Mouse (Mus musculus) lung, embryonic 14.5 days (tissue): ENCODE results near the gene Dio1. TPM values are rescaled to one million over a fixed set of nuclear protein-coding genes. Genes with fewer than 3 reads are reported as not detected.

Source experiments
- ATAC-seq: fragments of 200-750 bp; cut with Nextera tagmentation; 2 replicates; pipeline ENCODE4 v1.8.0; 2017; ENCODE audit warnings: mild to moderate bottlenecking, moderate TSS enrichment, moderate library complexity; ENCODE audit not compliant: insufficient read depth
- DNase-seq: peaks from one replicate; pipeline ENCODE4 v3.0.0-alpha.2; 2015
- H3K27ac ChIP-seq: fragments of 300-500 bp; sonication (generic); 2 replicates; pipeline ENCODE4 v1.5.1; 2014; ENCODE audit warnings: low read depth, mild to moderate bottlenecking, moderate library complexity
- H3K27me3 ChIP-seq: fragments of 300-500 bp; sonication (generic); 2 replicates; pipeline ENCODE4 v1.6.1; 2014; ENCODE audit warnings: low read length, control low read depth; ENCODE audit not compliant: insufficient read depth
- H3K36me3 ChIP-seq: fragments of 300-500 bp; sonication (generic); 2 replicates; pipeline ENCODE4 v1.6.1; 2014; ENCODE audit warnings: control low read depth; ENCODE audit not compliant: insufficient read depth
- H3K4me1 ChIP-seq: fragments of 300-500 bp; sonication (generic); 2 replicates; pipeline ENCODE4 v1.6.1; 2014; ENCODE audit warnings: antibody characterized with exemption, control low read depth; ENCODE audit not compliant: insufficient read depth
- H3K4me2 ChIP-seq: fragments of 300-500 bp; sonication (generic); 2 replicates; pipeline ENCODE4 v1.6.1; 2014; ENCODE audit warnings: mild to moderate bottlenecking
- H3K4me3 ChIP-seq: fragments of 300-500 bp; sonication (generic); 2 replicates; pipeline ENCODE4 v1.5.1; 2014; ENCODE audit warnings: low read depth, low read length
- H3K9ac ChIP-seq: fragments of 300-500 bp; sonication (generic); 2 replicates; pipeline ENCODE4 v1.6.1; 2014
- H3K9me3 ChIP-seq: fragments of 300-500 bp; sonication (generic); 2 replicates; pipeline ENCODE4 v1.6.1; 2016; ENCODE audit warnings: low read depth, low read length, control low read depth
- CTCF ChIP-seq: IDR thresholded peaks from 2 replicates; pipeline ENCODE4 v1.5.1; 2016; ENCODE audit warnings: antibody characterized with exemption, low read depth
- WGBS: fragments of 180-500 bp; shearing (Covaris S2); extraction: QIAGEN DNeasy Blood & Tissue Kit; methylation state at CpG from one replicate; pipeline ENCODE4 v1.1.7; 2014; 5-methylcytosine and 5-hydroxymethylcytosine counted together
- polyA plus RNA-seq: library from polyadenylated mRNA; unstranded; fragments of >200 nt; fragmentation: Nextera tagmentation; extraction: Ambion mirVana; gene quantifications from 2 replicates; pipeline ENCODE4 v1.2.1, GENCODE M21; 2014

Gene Dio1
- polyA plus RNA-seq, 1 experiment from 2014 or later: not detected

DNA sequence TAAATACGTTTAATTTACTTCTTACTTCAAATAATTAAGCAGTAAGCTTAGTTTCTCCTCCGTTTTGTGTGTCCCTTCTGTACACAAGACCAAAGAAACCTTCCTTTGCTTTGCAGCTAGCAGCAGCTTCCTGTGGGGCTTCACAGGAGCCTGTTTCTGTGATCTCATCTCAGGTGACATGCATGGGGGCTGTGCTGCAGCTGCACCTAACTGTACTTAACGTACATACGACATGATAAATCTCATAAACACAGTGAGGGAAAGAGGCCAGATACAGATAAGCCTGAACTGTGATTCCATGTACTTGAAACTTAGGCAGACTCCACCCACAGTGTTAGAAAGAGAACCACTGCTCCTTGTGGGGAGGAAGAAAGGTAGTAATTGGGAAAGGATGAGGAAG lies 47.0 kb downstream of the Dio1 start:
- H3K4me2 ChIP-seq: no peak overlapping the region
- no peaks in the 10 kb centered on the region for H3K27me3 ChIP-seq
- no peaks in the 10 kb centered on the region for H3K9me3 ChIP-seq
- 42% methylated on average over 4 of the region's 4 CpGs for WGBS
- no peak overlapping the region for H3K9ac ChIP-seq
- H3K4me3 ChIP-seq: no peak overlapping the region
- DNase-seq (no peak), ATAC-seq (no peak)
- no peaks in the 10 kb centered on the region for H3K4me1 ChIP-seq
- no peaks in the 10 kb centered on the region for H3K36me3 ChIP-seq
- no peak for TF ChIP-seq CTCF
- H3K27ac ChIP-seq: no peak overlapping the region

DNA sequence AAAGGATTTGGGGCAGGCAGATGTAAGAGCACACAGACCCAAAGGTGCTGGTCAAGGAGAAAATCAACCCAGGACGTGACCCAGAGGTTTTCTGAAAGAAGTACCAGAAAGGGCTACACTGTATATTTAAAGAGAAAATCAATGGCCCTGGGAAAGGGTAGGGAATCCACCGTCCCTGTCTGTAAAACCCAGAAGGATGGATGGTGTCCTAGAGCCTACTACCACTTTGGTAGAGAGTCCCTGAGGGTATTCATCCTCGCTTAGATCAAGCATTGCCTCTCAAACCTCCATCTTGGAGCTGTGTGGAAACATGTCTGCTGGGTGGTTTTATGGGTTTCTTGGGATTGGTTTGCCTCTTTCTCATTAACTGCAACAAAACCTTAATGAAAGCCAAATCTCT lies 52.6 kb downstream of the Dio1 start:
- H3K4me2 ChIP-seq: peak overlapping the region; percentile 72
- no peaks in the 10 kb centered on the region for H3K36me3 ChIP-seq
- peak overlapping the region; percentile 79 for H3K9ac ChIP-seq
- H3K27ac ChIP-seq: peak overlapping the region; percentile 75
- H3K9me3 ChIP-seq: no peaks in the 10 kb centered on the region
- 18% methylated on average over 3 of the region's 3 CpGs for WGBS
- H3K27me3 ChIP-seq: no peaks in the 10 kb centered on the region
- H3K4me3 ChIP-seq: peak overlapping the region; percentile 85
- no peaks in the 10 kb centered on the region; the same call in none of the 2 replicates for H3K4me1 ChIP-seq
- no peak for TF ChIP-seq CTCF
- DNase-seq (no peak), ATAC-seq (no peak)

DNA sequence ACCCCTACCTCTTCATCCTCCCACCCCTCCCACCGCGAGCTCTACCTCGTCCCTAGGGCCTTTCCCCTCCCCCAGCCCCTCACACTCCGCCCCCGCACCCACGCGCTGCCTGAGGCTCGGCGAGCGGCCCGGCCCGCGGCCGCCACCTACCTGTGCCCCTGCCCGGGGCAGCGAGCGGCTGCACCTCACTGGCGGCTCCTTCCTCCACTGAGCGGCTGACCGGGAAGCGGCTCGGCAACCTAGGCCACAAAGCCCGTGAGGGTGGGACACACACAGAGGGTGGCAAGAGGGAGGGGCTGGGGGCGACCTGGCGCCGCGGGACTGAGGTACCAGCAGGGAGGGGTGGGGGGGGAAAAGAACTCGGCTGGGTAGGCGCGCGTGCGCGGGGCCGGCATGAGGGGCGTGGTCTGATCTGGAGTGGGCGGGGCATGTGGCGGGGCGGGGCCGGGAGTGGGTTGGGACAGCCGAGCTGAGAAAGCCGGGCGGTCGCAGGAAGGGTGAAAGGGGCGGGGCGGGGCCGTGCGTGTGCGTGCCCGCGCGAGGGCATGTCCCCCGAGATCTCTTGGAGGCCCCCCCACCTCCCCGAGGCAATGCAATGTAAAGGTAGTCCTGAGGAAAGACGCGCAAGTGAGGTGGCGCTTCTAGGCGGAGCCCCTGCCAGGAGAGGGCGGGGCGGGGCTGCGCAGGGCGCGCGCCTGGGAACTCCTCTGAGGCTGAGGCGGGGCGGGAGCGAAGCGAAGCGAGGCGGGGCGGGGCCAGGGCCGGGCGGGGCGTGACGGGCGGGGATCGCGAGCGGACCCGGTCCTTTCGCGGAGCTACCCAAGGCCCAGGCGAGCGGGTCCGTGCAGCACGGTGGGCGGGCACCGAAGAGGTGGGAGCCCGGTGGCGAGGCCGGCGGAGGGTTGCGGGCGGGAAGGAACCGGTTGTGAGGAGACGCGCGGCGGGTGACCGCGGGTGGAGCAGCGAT lies 53.6 kb downstream of the Dio1 start, which contains the start of the genes Lrrc42 and Hspb11:
TSS of gene Lrrc42 (minus strand) at position 408 of the 967 bp plus-strand sequence.
TSS of gene Hspb11 (plus strand) at position 469 of the 967 bp plus-strand sequence.
- peak; percentile 13; the same call in 1 of the 2 replicates for TF ChIP-seq CTCF
- WGBS: under 1% methylated on average over 90 of the region's 101 CpGs
- peak within 1 kb of the TSS; percentile 72 for H3K4me2 ChIP-seq
- H3K9me3 ChIP-seq: no peaks in the 10 kb centered on the region
- no peaks in the 10 kb centered on the region for H3K27me3 ChIP-seq
- peak within 1 kb of the TSS; percentile 79 for H3K9ac ChIP-seq
- ATAC-seq: peak; percentile 96
- peak; percentile 95 for DNase-seq
- H3K27ac ChIP-seq: peak within 1 kb of the TSS; percentile 79
- H3K36me3 ChIP-seq: no peaks in the 10 kb centered on the region
- no peaks in the 10 kb centered on the region; the same call in none of the 2 replicates for H3K4me1 ChIP-seq
- H3K4me3 ChIP-seq: peak within 1 kb of the TSS; percentile 85

DNA sequence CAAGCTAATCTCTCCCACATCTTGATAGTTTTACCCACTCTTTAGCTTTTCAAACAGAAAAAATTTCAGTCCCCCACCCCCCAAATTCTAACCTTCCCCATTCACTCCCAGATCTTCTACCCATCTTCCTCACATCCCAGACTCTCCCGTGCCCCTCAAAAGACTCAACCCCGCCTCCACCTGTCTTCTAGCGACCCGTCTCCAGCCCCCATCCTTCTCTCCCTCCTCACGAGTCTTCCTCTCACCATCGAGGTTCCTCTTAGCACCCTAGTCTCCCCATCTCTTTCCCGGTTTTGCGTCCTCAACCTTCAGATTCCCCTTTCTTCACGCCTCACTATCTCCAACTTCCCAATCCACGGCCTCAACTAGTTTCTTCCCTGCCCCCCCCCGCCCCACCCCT lies 54.4 kb downstream of the Dio1 start:
- DNase-seq: no peak
- peak overlapping the region; percentile 67 for H3K9ac ChIP-seq
- H3K4me3 ChIP-seq: peak overlapping the region; percentile 85
- peak overlapping the region; percentile 72 for H3K4me2 ChIP-seq
- H3K9me3 ChIP-seq: no peaks in the 10 kb centered on the region
- no peak for ATAC-seq
- H3K27ac ChIP-seq: peak overlapping the region; percentile 79; the same call in 1 of the 2 replicates
- H3K4me1 ChIP-seq: no peaks in the 10 kb centered on the region; the same call in none of the 2 replicates
- no peaks in the 10 kb centered on the region for H3K36me3 ChIP-seq
- 1% methylated on average over 11 of the region's 11 CpGs for WGBS
- no peaks in the 10 kb centered on the region for H3K27me3 ChIP-seq
- no peak for TF ChIP-seq CTCF

DNA sequence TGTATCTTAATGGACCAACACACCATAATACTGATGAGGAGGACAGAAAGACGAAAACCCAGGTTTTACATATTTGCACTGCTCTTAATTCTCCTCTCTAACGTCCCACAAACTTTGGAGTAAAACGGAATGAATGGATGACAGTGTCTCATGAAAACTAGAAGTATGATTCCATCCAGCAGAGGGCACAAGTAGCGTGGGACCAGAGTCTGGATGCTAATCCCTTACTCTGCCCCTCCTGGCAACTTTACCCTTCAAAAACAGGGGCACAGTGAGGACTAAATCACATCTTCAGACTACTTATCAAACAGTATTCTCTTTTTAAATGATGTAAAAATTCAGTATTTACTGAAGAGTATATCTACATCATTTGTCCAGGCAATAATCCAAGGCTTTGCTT lies 56.5 kb downstream of the Dio1 start:
- WGBS: 15% methylated on average over 4 of the region's 4 CpGs
- no peak overlapping the region for H3K27ac ChIP-seq
- H3K4me3 ChIP-seq: no peak overlapping the region
- ATAC-seq (no peak), DNase-seq (peak; percentile 85)
- no peaks in the 10 kb centered on the region for H3K9me3 ChIP-seq
- peaks cover 3% of the 10 kb centered on the region for H3K4me1 ChIP-seq
- H3K4me2 ChIP-seq: no peak overlapping the region
- TF ChIP-seq CTCF: peak; percentile 80
- no peaks in the 10 kb centered on the region for H3K36me3 ChIP-seq
- H3K9ac ChIP-seq: no peak overlapping the region
- no peaks in the 10 kb centered on the region for H3K27me3 ChIP-seq

DNA sequence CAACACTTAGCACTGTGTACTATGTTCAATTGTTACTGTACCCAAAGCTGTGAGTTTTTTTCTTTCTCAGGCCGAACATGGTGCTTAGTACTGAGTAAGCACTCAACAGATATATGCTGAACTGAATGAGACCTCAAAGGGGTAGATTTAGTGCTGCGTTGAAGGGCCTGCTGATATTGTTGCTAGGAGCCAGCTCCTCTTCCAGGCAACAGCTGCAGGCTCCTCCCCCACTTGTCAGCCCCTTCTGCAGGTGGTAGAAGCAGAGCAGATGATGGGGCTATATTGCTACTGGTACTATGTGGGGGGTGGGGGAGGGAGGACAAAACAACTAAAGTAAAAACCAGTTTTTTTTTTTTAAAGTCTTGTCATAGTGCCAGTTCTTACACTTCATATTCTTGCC lies 57.5 kb downstream of the Dio1 start:
- peak; percentile 34 for DNase-seq
- TF ChIP-seq CTCF: no peak
- Histone ChIP-seq H3K9me3 (no peaks in the 10 kb centered on the region), H3K27ac (no peak overlapping the region), H3K27me3 (no peaks in the 10 kb centered on the region), H3K4me2 (no peak overlapping the region), H3K36me3 (no peaks in the 10 kb centered on the region), H3K4me3 (no peak overlapping the region), H3K9ac (no peak overlapping the region), H3K4me1 (peaks cover 7% of the 10 kb centered on the region)
- no peak for ATAC-seq
- WGBS: 27% methylated on average over 2 of the region's 2 CpGs

DNA sequence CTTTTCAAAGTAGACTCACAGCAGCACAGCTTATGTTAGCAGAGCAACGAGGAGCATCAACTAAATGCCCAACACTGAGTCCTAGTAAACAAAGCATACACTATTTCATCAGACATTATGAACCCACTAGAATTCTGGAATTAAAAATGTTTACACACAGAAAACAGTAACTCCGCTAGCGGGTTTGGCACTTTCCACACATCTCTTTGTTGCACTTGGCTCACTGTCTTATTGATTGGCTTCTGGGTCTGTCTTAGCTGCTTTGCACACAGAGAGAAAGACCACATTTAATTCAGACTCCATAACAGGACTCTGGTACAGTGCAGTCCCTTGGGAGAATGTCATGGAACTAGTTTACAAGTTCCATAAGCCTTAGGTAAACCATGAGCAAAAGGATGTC lies 58.9 kb downstream of the Dio1 start:
- no peaks in the 10 kb centered on the region for H3K27me3 ChIP-seq
- 72% methylated on average over 3 of the region's 3 CpGs for WGBS
- no peaks in the 10 kb centered on the region for H3K9me3 ChIP-seq
- H3K36me3 ChIP-seq: peaks cover 11% of the 10 kb centered on the region
- ATAC-seq: no peak
- H3K4me2 ChIP-seq: no peak overlapping the region
- no peak for TF ChIP-seq CTCF
- no peak for DNase-seq
- peak overlapping the region; percentile 15; the same call in 1 of the 2 replicates for H3K27ac ChIP-seq
- H3K4me3 ChIP-seq: no peak overlapping the region
- peaks cover 7% of the 10 kb centered on the region for H3K4me1 ChIP-seq
- no peak overlapping the region for H3K9ac ChIP-seq
